Mouse (Mus musculus) embryonic facial prominence, embryonic 14.5 days (tissue): Measurements from ENCODE around the gene Pcsk4. TPM values are rescaled to one million over a fixed set of nuclear protein-coding genes. Genes with fewer than 3 reads are reported as not detected.

Experiments used
- ATAC-seq: fragments of 200-750 bp; cut with Nextera tagmentation; 2 replicates; pipeline ENCODE4 v1.8.0; 2017; ENCODE audit warnings: low read depth, moderate number of reproducible peaks, moderate TSS enrichment
- DNase-seq: peaks from one replicate; pipeline ENCODE4 v3.0.0-alpha.2; 2015; ENCODE audit warnings: low spot score
- H3K27ac ChIP-seq: fragments of 300-500 bp; sonication (generic); replicated peaks from 2 replicates; pipeline ENCODE4 v1.5.1; 2014; ENCODE audit warnings: low read depth, mild to moderate bottlenecking, low read length, moderate library complexity
- H3K27me3 ChIP-seq: fragments of 300-500 bp; sonication (generic); replicated peaks from 2 replicates; pipeline ENCODE4 v1.6.1; 2014; ENCODE audit warnings: low read length; ENCODE audit not compliant: control insufficient read depth, insufficient read depth
- H3K36me3 ChIP-seq: fragments of 300-500 bp; sonication (generic); 2 replicates; pipeline ENCODE4 v1.6.1; 2014; ENCODE audit warnings: low read length, mixed read lengths; ENCODE audit not compliant: control insufficient read depth, insufficient read depth
- H3K4me1 ChIP-seq: fragments of 300-500 bp; sonication (generic); 2 replicates; pipeline ENCODE4 v1.6.1; 2014; ENCODE audit warnings: antibody characterized with exemption, low read length; ENCODE audit not compliant: control insufficient read depth, insufficient read depth
- H3K4me2 ChIP-seq: fragments of 300-500 bp; sonication (generic); 2 replicates; pipeline ENCODE4 v1.6.1; 2014; ENCODE audit warnings: low read depth, mild to moderate bottlenecking, low read length, moderate library complexity, mixed read lengths
- H3K4me3 ChIP-seq: fragments of 300-500 bp; sonication (generic); 2 replicates; pipeline ENCODE4 v1.5.1; 2014; ENCODE audit warnings: low read depth, mild to moderate bottlenecking, low read length
- H3K9ac ChIP-seq: fragments of 300-500 bp; sonication (generic); 2 replicates; pipeline ENCODE4 v1.6.1; 2014; ENCODE audit warnings: low read depth, mild to moderate bottlenecking, low read length, moderate library complexity, mixed read lengths
- H3K9me3 ChIP-seq: fragments of 300-500 bp; sonication (generic); 2 replicates; pipeline ENCODE4 v1.6.1; 2016; ENCODE audit warnings: low read length; ENCODE audit not compliant: control insufficient read depth
- WGBS: fragments of 180-500 bp; shearing (Covaris S2); extraction: QIAGEN DNeasy Blood & Tissue Kit; methylation state at CpG from one replicate; pipeline ENCODE4 v1.1.7; 2014; 5-methylcytosine and 5-hydroxymethylcytosine counted together
- polyA plus RNA-seq: library from polyadenylated mRNA; unstranded; fragments of >200 nt; fragmentation: Nextera tagmentation; extraction: Ambion mirVana; gene quantifications from 2 replicates; pipeline ENCODE4 v1.2.1, GENCODE M21; 2014

Pcsk4 gene
- polyA plus RNA-seq, 1 experiment from 2014 or later: 1.7 TPM

GRCm38 (mm10) chr10:80368392-80368791, 39.1 kb upstream of the Pcsk4 start:
- no peak overlapping the region for H3K4me2 ChIP-seq
- H3K9ac ChIP-seq: no peak overlapping the region
- DNase-seq (no peak), ATAC-seq (no peak)
- no peak overlapping the region for H3K27ac ChIP-seq
- H3K27me3 ChIP-seq: 0 out of 2 replicates have a peak, but pooled peaks cover 3% of the 10 kb centered on the region
- H3K4me1 ChIP-seq: 0 out of 2 replicates have a peak, but pooled peaks cover 3% of the 10 kb centered on the region
- no peak overlapping the region for H3K4me3 ChIP-seq
- H3K36me3 ChIP-seq: no peaks in the 10 kb centered on the region
- 86% methylated on average over 6 of the region's 6 CpGs for WGBS
- H3K9me3 ChIP-seq: no peaks in the 10 kb centered on the region

- H3K4me2 ChIP-seq: no peak overlapping the region
- H3K4me1 ChIP-seq: 0 out of 2 replicates have a peak, but pooled peaks cover 3% of the 10 kb centered on the region
- 67% methylated on average over 5 of the region's 5 CpGs for WGBS
- no peaks in the 10 kb centered on the region for H3K9me3 ChIP-seq
- ATAC-seq: no peak
- H3K4me3 ChIP-seq: no peak overlapping the region
- 0 out of 2 replicates have a peak, but pooled peaks cover 3% of the 10 kb centered on the region for H3K27me3 ChIP-seq
- no peak overlapping the region for H3K9ac ChIP-seq
- no peak overlapping the region for H3K27ac ChIP-seq
- H3K36me3 ChIP-seq: no peaks in the 10 kb centered on the region
- no peak for DNase-seq
Measured at GRCm38 (mm10) chr10:80367954-80368353, 38.7 kb upstream of the Pcsk4 start.

- H3K4me3 ChIP-seq: no peak overlapping the region
- ATAC-seq (no peak), DNase-seq (no peak)
- H3K4me2 ChIP-seq: no peak overlapping the region
- no peak overlapping the region for H3K27ac ChIP-seq
- WGBS: 48% methylated on average over 6 of the region's 6 CpGs
- H3K36me3 ChIP-seq: no peaks in the 10 kb centered on the region
- H3K27me3 ChIP-seq: 0 out of 2 replicates have a peak, but pooled peaks cover 3% of the 10 kb centered on the region
- no peak overlapping the region for H3K9ac ChIP-seq
- no peaks in the 10 kb centered on the region for H3K4me1 ChIP-seq
- H3K9me3 ChIP-seq: no peaks in the 10 kb centered on the region
Measured at GRCm38 (mm10) chr10:80365736-80366135, 36.4 kb upstream of the Pcsk4 start.

- H3K4me3 ChIP-seq: no peak overlapping the region
- whole genome bisulfite sequencing: 50% methylated on average over 6 of the region's 6 CpGs
- no peak for ATAC-seq
- H3K9ac ChIP-seq: no peak overlapping the region
- peaks cover 9% of the 10 kb centered on the region for H3K27me3 ChIP-seq
- no peak overlapping the region for H3K27ac ChIP-seq
- H3K4me2 ChIP-seq: no peak overlapping the region
- no peaks in the 10 kb centered on the region for H3K36me3 ChIP-seq
- H3K4me1 ChIP-seq: no peaks in the 10 kb centered on the region
- H3K9me3 ChIP-seq: no peaks in the 10 kb centered on the region
- DNase-seq: no peak
Measured at GRCm38 (mm10) chr10:80363734-80364133, 34.4 kb upstream of the Pcsk4 start.

GRCm38 (mm10) chr10:80357994-80358639, 28.8 kb upstream of the Pcsk4 start:
- no peak for ATAC-seq
- H3K9ac ChIP-seq: peak overlapping the region; percentile 8; the same call in 1 of the 2 replicates
- H3K36me3 ChIP-seq: no peaks in the 10 kb centered on the region

GRCm38 (mm10) chr10:80357336-80357735, 28.0 kb upstream of the Pcsk4 start:
- H3K27me3 ChIP-seq: peaks cover 64% of the 10 kb centered on the region
- no peaks in the 10 kb centered on the region for H3K36me3 ChIP-seq
- no peak overlapping the region for H3K4me2 ChIP-seq
- ATAC-seq (no peak), DNase-seq (no peak)
- WGBS: 41% methylated on average over 7 of the region's 7 CpGs
- H3K9ac ChIP-seq: no peak overlapping the region
- H3K9me3 ChIP-seq: no peaks in the 10 kb centered on the region
- H3K27ac ChIP-seq: no peak overlapping the region
- peaks cover 7% of the 10 kb centered on the region; the same call in 1 of the 2 replicates for H3K4me1 ChIP-seq
- H3K4me3 ChIP-seq: no peak overlapping the region

More at GRCm38 (mm10) chr10:80357994-80358639, 28.8 kb upstream of the Pcsk4 start:
- Histone ChIP-seq H3K27me3 (peaks cover 56% of the 10 kb centered on the region), H3K4me3 (peak overlapping the region; percentile 17), H3K4me2 (peak overlapping the region; percentile 49), H3K9me3 (no peaks in the 10 kb centered on the region), H3K27ac (no peak overlapping the region), H3K4me1 (peaks cover 7% of the 10 kb centered on the region; the same call in 1 of the 2 replicates)
- DNase-seq: no peak
- WGBS: 7% methylated on average over 21 of the region's 31 CpGs

GRCm38 (mm10) chr10:80356737-80357136, 27.4 kb upstream of the Pcsk4 start:
- Histone ChIP-seq H3K9ac (peak overlapping the region; percentile 48), H3K36me3 (no peaks in the 10 kb centered on the region), H3K4me2 (peak overlapping the region; percentile 69), H3K4me3 (peak overlapping the region; percentile 41), H3K27me3 (peaks cover 70% of the 10 kb centered on the region), H3K27ac (no peak overlapping the region), H3K9me3 (no peaks in the 10 kb centered on the region), H3K4me1 (peaks cover 7% of the 10 kb centered on the region; the same call in 1 of the 2 replicates)
- DNase-seq (no peak), ATAC-seq (no peak)
- 2% methylated on average over 26 of the region's 34 CpGs for WGBS

- peak; percentile 29 for DNase-seq
- Histone ChIP-seq H3K4me1 (peaks cover 7% of the 10 kb centered on the region; the same call in 1 of the 2 replicates), H3K4me3 (peak within 1 kb of the TSS; percentile 41), H3K27me3 (peaks cover 76% of the 10 kb centered on the region), H3K27ac (no peak within 1 kb of the TSS), H3K4me2 (peak within 1 kb of the TSS; percentile 69), H3K9me3 (no peaks in the 10 kb centered on the region), H3K36me3 (no peaks in the 10 kb centered on the region), H3K9ac (peak within 1 kb of the TSS; percentile 48)
- WGBS: 3% methylated on average over 32 of the region's 53 CpGs
- ATAC-seq: peak; percentile 42
Measured at GRCm38 (mm10) chr10:80356001-80356682, 26.8 kb upstream of the Pcsk4 start, which contains the start of gene Plk5. Plk5 (plus strand) TSS chr10:80356459.
